Mouse (Mus musculus): Measurements from ENCODE around the gene Bcl2.

GRCm38 (mm10) chr1:106583245-106584241 is 130.5 kb downstream of the Bcl2 start:
- no peak for TF ChIP-seq CTCF (IDR thresholded peaks at IDR 0.05; ENCODE audit: low read depth)
- no peak for TF ChIP-seq EP300 (IDR thresholded peaks at IDR 0.05; ENCODE audit: low read depth)

Measured in heart, postnatal 0 days (tissue).